Mouse (Mus musculus) liver, postnatal 0 days (tissue): ENCODE data around the gene Commd7.

Source experiments
- CTCF ChIP-seq: sonication (generic); IDR thresholded peaks from 2 replicates; pipeline ENCODE4 v1.5.1; 2016; ENCODE audit warnings: antibody characterized with exemption, low read depth
- EP300 ChIP-seq: IDR thresholded peaks from 2 replicates; pipeline ENCODE4 v1.6.1; 2016; ENCODE audit warnings: antibody characterized with exemption, low read depth, mild to moderate bottlenecking

DNA sequence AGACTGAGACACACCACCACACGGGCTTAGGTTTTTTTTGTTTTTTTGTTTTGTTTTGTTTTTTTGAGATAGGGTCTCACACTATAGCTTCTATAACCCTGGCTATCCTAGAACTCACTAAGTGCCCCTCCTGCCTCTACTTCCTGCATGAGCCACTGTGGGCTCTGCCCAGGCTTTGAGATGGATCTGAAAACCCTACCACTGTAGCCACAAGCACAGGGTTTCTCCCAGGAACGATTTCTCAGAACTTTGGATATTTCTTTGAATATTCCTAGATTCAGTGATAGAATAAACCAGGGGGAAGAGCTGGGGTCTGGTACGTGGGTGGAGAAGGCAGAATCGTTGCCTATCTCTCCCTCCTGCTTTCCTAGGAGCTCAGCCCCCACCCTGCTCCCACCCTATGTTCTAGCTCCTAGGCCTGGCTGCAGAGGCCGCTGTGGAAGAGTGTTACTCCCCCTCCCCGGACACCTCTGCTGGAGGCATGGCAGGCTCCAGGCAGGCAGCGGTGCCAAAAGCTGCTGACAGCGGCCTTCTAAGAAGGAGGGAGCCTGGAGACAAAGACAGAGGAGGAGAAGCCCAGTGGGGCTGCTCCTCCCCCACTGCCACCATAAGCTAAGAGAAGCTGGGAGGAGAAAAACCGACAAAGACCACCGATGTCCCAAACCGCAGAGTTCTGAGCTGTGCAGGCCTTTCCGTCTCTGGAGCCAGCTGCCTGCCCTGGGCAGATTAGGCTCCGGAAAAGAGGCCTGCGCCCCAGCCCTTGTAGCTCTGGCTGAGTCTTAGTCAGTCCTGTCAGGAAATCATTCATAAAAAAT, 21.9 kb downstream of the Commd7 start:
- no peak for TF ChIP-seq CTCF
- TF ChIP-seq EP300: peak; percentile 72
